Mouse (Mus musculus): Measurements from ENCODE around the gene Ubr3. TPM values are rescaled to one million over a fixed set of nuclear protein-coding genes. Genes with fewer than 3 reads are reported as not detected.
"Not testable (repeated sequence)": the region's sequence is repeated elsewhere in the genome, so short reads cannot be mapped to it uniquely, and the experiment has no call there.

Ubr3 gene
- total RNA-seq, 2 experiments from 2014 or later = 134 to 137 TPM

- DNase-seq (ENCODE audit: extremely low spot score in 1 of 2, low spot score in 2 of 2) = no peak
- no peak for TF ChIP-seq CTCF (IDR thresholded peaks at IDR 0.05)
- intact Hi-C loops (cut with DNase I) = no loop called here
- H3K27ac ChIP-seq = no peak overlapping the region
- H3K4me3 ChIP-seq = no peak overlapping the region
Measured at GRCm38 (mm10) chr2:69917301-69917700, 20.3 kb downstream of the Ubr3 start.

GRCm38 (mm10) chr2:69924943-69925342 lies 27.9 kb downstream of the Ubr3 start:
- H3K4me3 ChIP-seq = no peak overlapping the region
- DNase-seq (ENCODE audit: extremely low spot score in 1 of 2, low spot score in 2 of 2) = no peak
- TF ChIP-seq CTCF (IDR thresholded peaks at IDR 0.05) = no peak
- H3K27ac ChIP-seq = no peak overlapping the region
- intact Hi-C loops (cut with DNase I) = no loop called here

GRCm38 (mm10) chr2:69936331-69936730 lies 39.3 kb downstream of the Ubr3 start:
- no peak overlapping the region for H3K27ac ChIP-seq
- TF ChIP-seq CTCF (IDR thresholded peaks at IDR 0.05) = no peak
- DNase-seq (ENCODE audit: extremely low spot score in 1 of 2, low spot score in 2 of 2) = no peak
- H3K4me3 ChIP-seq = no peak overlapping the region
- intact Hi-C loops (cut with DNase I) = no loop called here

- Histone ChIP-seq H3K4me3 (no peak overlapping the region), H3K27ac (no peak overlapping the region)
- no peak for DNase-seq (ENCODE audit: extremely low spot score in 1 of 2, low spot score in 2 of 2)
- intact Hi-C loops (cut with DNase I) = no loop called here
- TF ChIP-seq CTCF (IDR thresholded peaks at IDR 0.05) = no peak
Measured at GRCm38 (mm10) chr2:69939226-69939625, 42.2 kb downstream of the Ubr3 start.

- no peak overlapping the region for H3K4me3 ChIP-seq
- H3K27ac ChIP-seq = no peak overlapping the region
- TF ChIP-seq CTCF (IDR thresholded peaks at IDR 0.05) = no peak
- no peak for DNase-seq (ENCODE audit: extremely low spot score in 1 of 2, low spot score in 2 of 2)
- intact Hi-C loops (cut with DNase I) = no loop called here
Measured at GRCm38 (mm10) chr2:69939649-69940048, 42.6 kb downstream of the Ubr3 start.

GRCm38 (mm10) chr2:69941391-69942030 lies 44.5 kb downstream of the Ubr3 start:
- Histone ChIP-seq H3K4me3 (no peak overlapping the region), H3K27ac (peak overlapping the region; percentile 64)
- intact Hi-C loops (cut with DNase I) = no loop called here
- TF ChIP-seq CTCF (IDR thresholded peaks at IDR 0.05) = no peak
- no peak for DNase-seq (ENCODE audit: extremely low spot score in 1 of 2, low spot score in 2 of 2)

- H3K4me3 ChIP-seq = no peak overlapping the region
- no peak for TF ChIP-seq CTCF (IDR thresholded peaks at IDR 0.05)
- intact Hi-C loops (cut with DNase I) = no loop called here
- no peak overlapping the region for H3K27ac ChIP-seq
- no peak for DNase-seq (ENCODE audit: extremely low spot score in 1 of 2, low spot score in 2 of 2)
Measured at GRCm38 (mm10) chr2:69952849-69953248, 55.8 kb downstream of the Ubr3 start.

- H3K4me3 ChIP-seq = no peak overlapping the region
- H3K27ac ChIP-seq = no peak overlapping the region
- intact Hi-C loops (cut with DNase I) = loop anchor here (5.0 kb wide), 2 partner anchors 93 to 318 kb away; partner anchors contain the start of gene Ssb
- TF ChIP-seq CTCF (IDR thresholded peaks at IDR 0.05) = peak; percentile 81
- no peak for DNase-seq (ENCODE audit: extremely low spot score in 1 of 2, low spot score in 2 of 2)
Measured at GRCm38 (mm10) chr2:69955635-69956034, 58.6 kb downstream of the Ubr3 start.

GRCm38 (mm10) chr2:69957622-69958021 lies 60.6 kb downstream of the Ubr3 start:
- Histone ChIP-seq H3K27ac (no peak overlapping the region), H3K4me3 (no peak overlapping the region)
- no peak for DNase-seq (ENCODE audit: extremely low spot score in 1 of 2, low spot score in 2 of 2)
- intact Hi-C loops (cut with DNase I) = loop anchor here (5.0 kb wide), 2 partner anchors 95 to 320 kb away; partner anchors contain the start of gene Ssb
- TF ChIP-seq CTCF (IDR thresholded peaks at IDR 0.05) = no peak; the same call in 1 of the 2 replicates

- Histone ChIP-seq H3K4me3 (no peak overlapping the region), H3K27ac (peak overlapping the region; percentile 18; the same call in 1 of the 2 replicates)
- no peak for DNase-seq (ENCODE audit: extremely low spot score in 1 of 2, low spot score in 2 of 2)
- TF ChIP-seq CTCF (IDR thresholded peaks at IDR 0.05) = no peak
- intact Hi-C loops (cut with DNase I) = loop anchor here (10.0 kb wide), 1 partner anchor 220 kb away; no protein-coding TSS in a partner anchor
Measured at GRCm38 (mm10) chr2:69974896-69975295, 77.8 kb downstream of the Ubr3 start.

GRCm38 (mm10) chr2:69989224-69989623 lies 92.2 kb downstream of the Ubr3 start:
- intact Hi-C loops (cut with DNase I) = no loop called here
- DNase-seq (ENCODE audit: extremely low spot score in 1 of 2, low spot score in 2 of 2) = no peak

GRCm38 (mm10) chr2:69990647-69991046 lies 93.6 kb downstream of the Ubr3 start:
- Histone ChIP-seq H3K4me3 (no peak overlapping the region), H3K27ac (no peak overlapping the region)
- DNase-seq (ENCODE audit: extremely low spot score in 1 of 2, low spot score in 2 of 2) = no peak
- TF ChIP-seq CTCF (IDR thresholded peaks at IDR 0.05) = peak; percentile 6
- intact Hi-C loops (cut with DNase I) = no loop called here

More at GRCm38 (mm10) chr2:69989224-69989623, 92.2 kb downstream of the Ubr3 start:
- Histone ChIP-seq H3K4me3 (no peak overlapping the region), H3K27ac (no peak overlapping the region; the same call in 1 of the 2 replicates)
- TF ChIP-seq CTCF (IDR thresholded peaks at IDR 0.05) = no peak

- H3K27ac ChIP-seq; DNase-seq (ENCODE audit: extremely low spot score in 1 of 2, low spot score in 2 of 2); intact Hi-C loops (cut with DNase I); H3K4me3 ChIP-seq: not testable (repeated sequence)
Measured at GRCm38 (mm10) chr2:69994082-69994736, 97.2 kb downstream of the Ubr3 start.

Data from left cerebral cortex, adult 2 months (tissue).